Mouse (Mus musculus) right cerebral cortex, postnatal 36 days (tissue): ENCODE measurements at regions not wholly inside any gene's neighbourhood (a gene's known extent, or its start where the extent isn't known, plus 50 kb on each side); places are given as distances from the start of the nearest gene placed in this dataset.
A peak's percentile ranks its signal among the peaks of the same experiment; 100 is the strongest.

Experiments used
- DNase-seq, 2 experiments: peaks; one replicate each; pipeline ENCODE4 v3.0.0; 2022; ENCODE audit warnings: low spot score in 2 of 2, mixed read lengths in 1 of 2

DNA sequence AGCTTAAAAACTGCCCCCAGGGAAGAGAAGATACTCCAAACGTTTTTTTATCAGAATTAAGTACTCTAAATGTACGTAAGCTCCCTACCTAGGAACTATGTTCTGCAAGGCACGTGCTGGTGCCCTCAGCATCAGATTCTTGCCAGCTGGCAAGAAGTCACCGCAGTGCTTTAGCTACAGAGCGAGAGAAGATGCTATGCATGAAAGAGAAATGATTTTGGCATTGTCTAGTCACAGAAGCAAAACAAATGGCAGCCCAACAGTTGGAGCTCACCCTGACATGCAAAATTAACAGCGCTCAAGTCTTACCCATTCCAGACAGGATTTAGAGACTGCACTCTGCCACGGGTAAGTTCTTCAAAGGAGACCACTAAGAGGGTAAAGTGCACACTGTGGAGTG, 311.5 kb downstream of the Glrx3 start:
- DNase-seq, result no peak

DNA sequence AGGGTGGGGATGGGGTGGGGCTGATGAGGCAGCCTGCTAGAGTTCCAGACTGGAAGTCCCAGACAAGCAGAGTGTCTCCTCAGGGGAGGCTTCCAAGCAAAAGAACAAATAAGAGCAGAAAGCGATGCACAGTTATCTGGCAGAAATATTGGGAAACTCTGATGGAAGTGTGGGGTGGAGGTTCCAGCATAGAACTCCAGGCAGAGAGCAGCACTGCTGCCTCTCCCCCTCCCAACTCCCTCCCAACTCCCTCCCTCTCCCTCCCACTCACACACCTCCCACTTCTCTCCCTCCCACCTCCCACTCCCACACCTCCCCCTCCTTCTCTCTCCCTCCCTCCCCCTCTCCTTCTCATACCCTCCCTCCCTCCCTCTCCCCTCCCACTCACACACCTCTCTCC, 313.3 kb downstream of the Glrx3 start:
- DNase-seq, result no peak

DNA sequence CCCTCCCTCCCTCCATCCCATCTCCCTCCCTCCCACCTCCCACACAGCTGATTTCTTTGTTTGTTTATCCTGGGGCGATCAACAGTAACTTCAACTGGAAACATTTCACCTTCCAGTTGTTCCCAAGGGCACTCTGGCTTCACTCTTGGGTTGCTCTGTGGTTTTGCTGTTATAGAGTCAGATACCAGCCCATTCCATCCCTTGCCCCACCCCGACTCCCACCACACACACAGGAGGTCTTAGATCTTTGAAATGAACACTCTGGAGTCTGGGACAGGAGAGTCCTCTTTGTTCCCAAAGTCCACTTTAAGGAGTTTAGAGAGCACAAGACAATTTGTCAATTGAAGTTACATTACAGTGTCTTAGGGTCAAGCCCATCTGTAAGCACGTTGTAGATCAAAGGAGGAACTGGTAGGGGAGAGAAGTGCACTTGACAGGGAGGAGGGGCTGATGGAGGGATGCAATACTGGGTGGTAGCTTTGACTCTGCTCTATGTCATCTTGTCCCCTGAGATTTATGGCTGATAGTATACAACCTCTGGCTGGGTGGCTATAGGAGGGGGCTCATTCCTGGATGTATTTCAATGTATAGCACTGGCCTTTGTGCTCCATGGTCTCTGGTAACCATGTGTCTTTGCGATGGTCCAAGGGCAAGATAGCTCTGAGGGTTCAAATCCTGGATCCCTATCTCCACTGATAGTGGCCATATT, 313.9 kb downstream of the Glrx3 start:
- DNase-seq, result no peak

DNA sequence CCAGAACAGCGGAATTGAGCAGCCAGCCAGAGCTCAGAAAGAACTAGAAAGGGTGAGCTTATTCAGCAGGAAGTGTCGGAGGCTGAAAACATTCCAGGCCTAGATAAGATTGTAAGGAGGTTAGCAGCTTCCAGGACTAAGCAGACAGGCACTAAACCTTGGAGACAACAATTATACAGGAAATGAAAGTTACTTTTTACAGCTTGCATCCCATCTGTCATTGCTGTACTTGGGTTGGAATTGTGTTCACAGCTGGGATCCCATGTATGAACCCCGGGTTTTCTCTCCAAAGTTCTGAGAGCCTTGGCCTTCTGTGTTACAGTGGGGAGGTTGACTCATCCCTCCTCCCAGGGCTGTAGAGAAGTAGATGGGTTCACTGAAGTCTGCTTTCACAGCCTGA, 328.5 kb downstream of the Glrx3 start:
- no peak for DNase-seq

DNA sequence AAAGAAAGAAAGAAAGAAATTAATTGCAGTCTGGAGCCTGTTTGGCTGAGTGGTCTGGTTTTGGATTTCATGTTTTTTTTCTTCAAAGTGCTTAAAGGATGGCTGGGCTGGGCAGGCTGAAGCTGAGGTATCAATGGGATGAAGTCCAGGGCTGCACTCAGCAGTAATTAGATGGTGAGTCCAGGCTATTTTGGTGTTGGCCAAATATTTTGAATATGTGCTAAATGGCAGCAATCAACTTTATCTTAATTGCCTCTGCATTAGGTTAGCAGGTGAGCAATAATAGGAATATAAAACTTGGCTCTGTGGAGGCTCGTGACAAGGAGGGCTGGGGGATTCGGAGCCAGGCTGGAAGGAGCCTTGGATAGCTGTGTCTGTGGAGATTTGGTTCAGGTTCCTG, 329.3 kb downstream of the Glrx3 start:
- no peak for DNase-seq

DNA sequence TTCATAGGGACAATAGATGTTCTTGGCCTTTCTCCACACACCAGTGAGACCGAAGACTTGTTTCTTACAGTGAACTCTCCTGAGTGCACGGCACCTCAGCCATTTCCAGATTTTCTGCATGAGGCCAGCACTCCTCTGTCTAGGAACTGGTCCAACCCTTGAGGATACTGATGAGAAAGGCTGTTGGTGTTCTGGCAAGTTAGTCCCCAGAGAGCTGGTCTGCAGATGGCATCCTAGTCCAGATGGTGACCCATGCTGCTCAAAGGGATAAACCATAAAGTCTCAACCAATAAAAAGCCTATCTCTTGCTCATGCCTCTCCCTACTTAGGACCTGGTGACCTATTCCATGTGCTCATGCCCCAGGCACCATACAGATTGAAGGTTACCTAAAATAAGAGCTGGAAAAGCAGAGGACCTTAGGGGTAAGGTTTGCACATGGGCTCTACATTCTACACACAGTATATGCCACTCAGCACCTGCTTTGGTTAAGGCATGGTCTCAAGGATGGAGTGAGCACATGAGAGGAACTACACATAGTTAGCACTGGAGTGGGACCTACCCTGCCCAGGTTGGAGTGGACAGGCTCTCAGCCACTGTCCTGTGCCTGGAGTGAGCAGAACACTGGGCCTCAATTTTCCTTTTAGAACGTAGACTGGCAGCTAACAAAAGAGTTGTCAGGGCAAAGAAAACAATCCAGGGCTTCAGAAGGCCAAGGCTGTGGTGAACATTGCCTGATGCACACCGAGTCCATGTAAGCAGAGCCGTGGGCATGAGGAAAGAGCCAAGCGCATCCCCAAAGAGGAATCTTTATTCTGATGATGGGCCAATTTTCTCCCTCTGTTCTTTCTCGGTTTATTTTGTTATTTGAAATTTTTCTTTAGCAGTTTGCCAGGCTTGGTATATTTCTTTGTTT, 335.9 kb downstream of the Glrx3 start:
- DNase-seq, result no peak

DNA sequence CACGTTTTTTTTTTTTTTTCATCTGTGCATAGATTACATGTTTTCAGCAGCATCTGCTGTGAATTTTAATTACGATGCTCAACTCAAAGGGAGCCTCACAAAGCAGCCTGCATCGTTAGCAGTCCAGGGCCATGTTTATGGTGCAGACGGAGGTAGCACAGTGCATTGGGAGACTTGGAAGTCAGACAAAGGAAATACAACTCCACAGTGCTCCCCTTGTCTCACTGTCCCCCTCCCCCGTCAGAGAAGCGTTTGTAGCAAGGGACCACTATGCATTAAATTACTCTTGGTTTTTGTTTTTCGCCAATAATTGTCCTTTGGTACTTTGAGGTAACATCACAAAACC, 336.5 kb downstream of the Glrx3 start:
- no peak for DNase-seq

DNA sequence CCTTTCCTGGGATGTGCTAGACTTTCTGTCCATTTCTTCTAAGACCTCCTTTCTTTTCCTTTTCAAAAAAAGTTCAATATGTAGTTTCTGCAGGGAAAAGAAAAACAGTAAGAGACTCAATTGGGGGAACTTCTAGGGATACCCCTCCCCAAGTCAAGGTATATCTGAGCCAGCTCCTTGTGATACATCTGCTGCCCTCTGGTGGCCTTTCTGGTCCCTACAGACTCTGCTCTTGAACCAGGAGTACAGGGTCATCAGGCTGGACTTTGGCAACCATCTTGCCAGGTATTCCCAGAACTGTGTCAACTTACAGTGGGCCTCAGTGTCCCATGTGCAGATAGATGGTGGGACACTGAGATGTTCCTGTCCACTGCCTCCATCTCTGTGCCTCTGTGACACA, 346.5 kb downstream of the Glrx3 start:
- no peak for DNase-seq

DNA sequence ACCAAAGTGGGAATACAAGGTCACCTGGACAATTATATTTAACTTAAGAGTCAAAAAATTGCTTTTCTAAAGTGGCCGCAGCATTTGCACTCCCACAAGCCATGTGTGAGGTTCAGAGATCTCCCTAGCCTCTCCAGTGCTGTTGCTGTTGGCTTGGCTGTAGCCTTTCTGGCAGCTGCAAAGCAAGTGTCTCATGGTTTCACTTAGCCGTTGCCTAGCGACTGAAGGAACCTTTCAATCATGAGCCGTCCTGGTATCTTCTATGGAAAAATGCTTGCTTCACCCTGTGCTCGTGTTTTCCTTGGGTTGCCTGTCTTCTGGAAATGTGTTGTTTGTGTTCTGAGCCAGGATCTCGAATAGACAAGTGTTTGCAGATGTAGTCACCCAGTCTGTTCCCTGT, 367.9 kb downstream of the Glrx3 start:
- no peak for DNase-seq

DNA sequence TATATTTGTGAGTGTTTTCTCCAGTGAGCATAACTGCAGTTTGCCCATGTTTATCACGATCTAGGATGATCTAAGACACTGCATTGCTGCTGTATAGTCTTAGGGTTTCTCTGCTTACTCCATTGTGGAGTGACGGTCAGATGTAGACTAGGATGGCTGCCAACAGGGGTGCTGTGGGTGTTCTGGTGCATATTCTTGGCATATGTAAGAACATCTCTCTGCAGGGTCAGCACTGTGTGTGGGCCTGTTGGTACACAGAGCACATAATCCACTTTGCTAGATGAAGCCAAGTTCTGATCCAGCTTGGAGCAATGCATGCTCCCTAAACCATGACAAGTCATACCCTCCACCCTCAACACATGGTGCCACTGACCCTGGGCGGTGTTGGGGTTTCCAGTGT, 375.4 kb downstream of the Glrx3 start:
- DNase-seq, result peak; percentile 24 to 42

DNA sequence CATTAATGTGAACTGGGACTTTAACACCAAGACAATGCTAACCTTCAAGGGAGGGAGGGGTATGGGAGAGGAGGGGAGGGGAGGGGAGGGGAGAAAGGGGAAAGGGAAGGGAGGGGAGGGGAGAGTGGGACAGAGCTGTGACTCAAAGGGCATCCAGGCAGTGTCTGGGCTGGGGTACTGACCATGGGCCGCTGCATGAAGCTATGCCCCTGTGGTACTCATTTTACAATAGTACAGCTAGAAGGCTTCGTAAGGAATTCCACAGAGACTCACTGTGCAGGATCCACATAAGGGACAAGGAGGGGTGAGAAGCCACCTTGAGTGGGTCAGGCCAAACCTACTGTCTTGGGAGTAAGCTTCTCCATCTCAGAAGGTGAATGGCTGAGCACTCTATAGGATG, 403.1 kb downstream of the Glrx3 start:
- DNase-seq, result no peak

DNA sequence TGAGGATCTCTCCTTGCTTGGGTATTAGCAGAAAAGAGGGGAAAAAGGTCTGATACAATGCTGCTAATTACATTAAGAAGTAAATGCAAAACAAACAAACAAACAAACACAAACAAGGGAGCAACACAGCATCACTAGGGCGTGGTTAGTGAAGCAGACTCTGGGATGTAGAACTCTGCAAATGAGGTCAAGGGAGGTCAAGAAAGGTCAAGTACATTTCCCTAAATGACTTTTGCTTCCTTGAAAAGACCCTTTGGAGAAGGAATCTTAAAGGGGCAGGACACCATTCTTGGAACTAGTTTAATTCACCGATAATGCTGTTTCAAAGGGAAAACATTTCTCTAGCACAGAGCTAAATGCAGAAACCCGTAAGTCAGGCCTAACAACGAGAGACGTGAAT, 403.6 kb downstream of the Glrx3 start:
- no peak for DNase-seq

DNA sequence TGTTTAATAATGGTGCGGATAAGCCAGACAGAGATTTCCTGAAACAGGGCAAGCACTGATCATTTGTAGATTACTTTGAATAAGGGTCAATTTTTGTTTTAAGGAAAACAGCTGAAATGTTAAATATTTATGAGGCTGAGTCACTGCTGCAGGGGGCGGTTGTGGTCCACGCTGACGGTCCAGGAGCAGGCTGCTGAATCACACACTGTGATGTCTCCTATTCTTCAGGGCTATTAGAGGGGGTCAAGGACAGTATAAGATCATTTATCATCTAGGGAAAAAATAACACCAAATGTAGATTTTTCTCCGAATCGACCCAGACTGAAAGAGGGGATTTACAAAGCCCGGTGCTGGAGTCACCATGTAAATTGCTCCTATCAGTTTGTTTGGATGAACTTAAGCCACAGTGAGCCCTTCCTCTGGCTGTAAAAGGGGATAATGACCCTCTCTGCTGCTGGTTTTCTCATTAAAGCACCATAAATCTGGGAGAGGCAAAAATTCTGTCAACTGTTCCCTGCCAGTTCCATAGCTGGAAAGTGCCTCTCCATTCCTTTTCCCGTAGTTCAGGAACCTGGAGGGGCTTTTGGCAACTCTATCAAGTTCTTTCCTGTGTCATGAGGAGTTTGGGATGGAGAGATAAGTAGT, 404.2 kb downstream of the Glrx3 start:
- no peak for DNase-seq

DNA sequence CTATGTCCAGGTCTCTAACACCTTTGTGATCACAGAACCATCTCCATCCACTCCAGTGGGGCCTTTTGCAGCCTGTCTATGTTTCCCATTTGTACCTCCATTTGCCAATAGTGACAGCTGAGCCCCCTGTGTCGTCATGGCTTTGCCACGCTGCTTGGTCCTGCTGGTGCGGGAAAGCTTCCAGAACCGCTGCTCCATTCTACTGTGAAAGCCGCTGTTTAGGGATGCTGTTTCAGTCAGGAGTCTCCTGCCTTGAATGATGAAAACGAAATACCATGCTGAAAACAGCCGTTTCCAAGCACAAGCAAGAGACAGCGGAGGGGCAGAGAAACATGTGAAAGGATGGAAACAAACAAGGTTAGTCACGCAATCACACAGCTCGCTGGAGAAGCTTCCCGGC, 410.4 kb downstream of the Glrx3 start:
- no peak for DNase-seq

DNA sequence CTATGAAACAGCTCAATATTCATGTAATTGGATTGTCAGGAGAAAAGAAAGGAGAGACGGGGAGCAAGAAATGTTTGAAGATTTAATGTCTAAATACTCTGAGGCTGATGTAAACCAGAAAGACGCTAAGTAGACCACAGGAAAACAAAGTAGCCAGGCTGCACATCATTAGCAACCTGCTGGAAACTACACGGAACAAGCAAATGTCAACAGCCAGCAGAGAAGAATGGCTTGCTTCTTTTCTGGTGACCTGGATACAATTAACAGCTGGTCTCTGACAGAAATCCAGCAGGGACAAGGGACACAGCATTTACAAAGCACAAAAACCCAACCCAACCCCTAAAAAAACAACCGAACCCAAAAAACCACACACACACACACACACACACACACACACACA, 413.6 kb downstream of the Glrx3 start:
- no peak for DNase-seq

DNA sequence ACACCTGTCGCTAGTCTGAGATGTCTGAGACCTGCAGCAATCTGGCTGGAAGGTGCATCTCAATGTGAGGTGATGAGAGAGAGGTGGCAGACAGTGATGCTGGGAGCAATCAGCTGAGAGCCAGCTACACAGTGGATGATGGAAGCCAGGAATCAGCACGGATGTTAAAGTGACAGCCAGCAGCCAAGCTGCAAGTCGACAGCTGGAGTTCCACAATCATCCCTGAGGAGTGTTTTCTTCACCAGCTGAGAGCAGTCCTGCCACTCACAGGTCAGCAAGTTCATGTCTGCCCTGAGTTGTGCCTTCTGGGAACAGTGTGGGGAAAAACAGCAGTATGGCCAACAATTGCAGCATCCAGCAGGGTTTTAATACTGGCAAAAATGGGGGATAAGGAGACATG, 422.3 kb downstream of the Glrx3 start:
- no peak for DNase-seq

DNA sequence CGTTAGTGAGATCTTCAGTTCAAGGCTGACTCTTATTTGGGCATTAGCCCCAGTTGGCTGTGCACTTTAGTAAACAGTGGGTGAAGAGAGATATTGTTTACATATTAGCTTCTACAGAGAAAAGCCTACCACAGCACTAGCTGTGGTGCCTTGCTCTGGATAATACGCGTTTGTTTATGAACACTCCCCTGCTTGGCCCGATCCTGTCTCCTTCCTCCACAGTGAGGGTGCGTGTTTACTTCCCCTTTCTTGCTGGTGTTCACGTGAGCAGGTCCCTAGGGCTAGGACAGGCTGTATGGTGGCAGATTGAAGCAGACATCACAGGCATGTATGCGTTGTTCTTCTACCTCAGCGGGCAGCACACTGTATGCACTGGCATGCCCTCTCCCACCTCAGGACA, 423.1 kb downstream of the Glrx3 start:
- DNase-seq, result no peak

DNA sequence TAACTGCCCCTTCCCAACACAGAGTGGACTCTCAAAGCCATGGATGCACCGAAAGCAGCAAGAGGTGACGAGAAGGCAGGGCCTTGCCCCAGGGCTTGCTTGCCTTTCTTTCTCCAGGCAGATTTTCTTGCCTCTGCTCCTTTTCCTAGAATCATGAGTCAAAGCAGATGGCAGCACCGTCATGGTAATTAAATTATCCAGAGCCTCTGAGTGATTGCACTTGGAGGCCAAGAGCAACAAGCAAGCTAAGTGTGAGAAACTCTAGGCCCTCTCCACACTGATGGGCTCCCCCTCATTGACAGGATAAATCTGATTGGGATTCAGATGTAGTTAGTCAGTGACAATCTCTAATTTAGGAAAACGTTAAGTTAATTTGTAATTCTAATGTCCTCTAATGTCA, 427.5 kb downstream of the Glrx3 start:
- no peak for DNase-seq

DNA sequence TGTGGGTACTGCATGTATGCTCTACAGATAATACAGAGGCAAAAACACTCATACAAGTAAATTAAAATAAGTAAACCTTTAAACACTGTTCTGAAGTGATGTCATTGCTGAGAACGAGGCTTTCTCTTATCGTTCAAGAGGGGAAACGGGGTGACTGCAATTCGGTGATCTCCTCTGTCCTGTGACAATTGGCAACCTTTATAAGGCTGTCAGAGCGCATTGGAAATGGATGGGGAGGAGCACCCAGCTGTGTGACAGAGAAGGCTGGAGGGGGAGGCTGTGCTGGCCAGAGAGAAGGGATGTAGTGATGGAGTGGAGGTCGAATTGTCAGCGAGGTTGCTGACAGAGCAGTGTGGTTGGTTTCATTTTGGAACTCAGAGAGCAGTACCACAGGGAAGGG, 428.0 kb downstream of the Glrx3 start:
- no peak for DNase-seq

DNA sequence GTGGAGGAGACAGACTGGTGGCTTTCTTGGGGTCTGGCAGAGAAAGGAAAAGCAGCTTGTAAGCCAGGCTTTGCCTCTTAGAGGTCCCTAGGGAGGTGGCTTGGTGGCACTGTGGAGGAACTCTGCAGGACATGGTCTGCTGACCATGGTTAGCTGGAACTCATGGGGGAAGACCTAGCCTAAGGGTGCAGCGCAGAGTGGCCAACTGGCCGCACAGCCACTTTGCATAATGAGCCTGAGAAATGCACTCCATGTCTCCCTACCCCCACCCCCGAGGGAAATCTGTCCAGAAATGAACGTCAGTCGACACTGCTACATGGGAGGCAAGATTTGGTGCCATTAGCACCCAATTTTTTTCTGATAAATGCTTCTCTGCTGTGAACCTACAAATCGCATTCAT, 429.5 kb downstream of the Glrx3 start:
- DNase-seq, result no peak

DNA sequence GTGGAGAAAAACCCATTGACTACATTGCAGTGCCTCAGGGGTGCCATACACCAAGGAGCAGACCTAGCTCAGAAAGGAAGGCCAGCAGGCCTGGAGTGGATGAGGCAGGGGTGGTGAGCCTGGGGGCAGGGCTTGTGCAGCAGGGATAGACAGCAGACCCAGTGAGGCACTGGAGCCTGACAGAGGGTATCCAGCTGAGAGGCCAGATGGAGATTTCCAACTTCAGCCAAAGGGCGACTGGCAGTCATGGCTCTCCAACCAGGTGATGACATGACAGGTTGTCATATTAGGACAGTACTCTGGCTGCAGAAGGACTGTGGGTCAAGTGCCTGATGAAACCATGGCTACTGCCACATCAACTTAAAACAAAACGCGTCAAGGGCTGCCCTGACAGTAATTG, 431.1 kb downstream of the Glrx3 start:
- no peak for DNase-seq

DNA sequence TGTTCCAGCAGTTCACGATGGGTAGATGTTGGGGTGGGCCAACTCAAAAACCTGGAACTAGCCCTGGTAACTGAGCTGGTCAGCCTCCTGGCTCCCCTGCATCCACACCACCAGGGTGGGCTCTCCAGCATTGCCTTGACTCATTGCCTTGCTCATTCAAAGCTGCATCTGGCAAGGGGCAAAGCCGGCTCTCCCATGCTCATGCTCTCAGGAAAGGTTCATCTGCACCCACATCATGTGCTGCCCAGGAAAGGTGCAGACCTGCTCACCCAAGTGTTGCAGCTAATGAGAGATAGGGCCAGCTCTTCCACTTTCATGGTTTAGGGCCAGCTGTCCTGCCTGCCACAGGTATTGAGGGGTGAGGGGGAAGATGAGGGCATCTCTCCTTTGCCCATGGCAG, 437.9 kb downstream of the Glrx3 start:
- no peak for DNase-seq

DNA sequence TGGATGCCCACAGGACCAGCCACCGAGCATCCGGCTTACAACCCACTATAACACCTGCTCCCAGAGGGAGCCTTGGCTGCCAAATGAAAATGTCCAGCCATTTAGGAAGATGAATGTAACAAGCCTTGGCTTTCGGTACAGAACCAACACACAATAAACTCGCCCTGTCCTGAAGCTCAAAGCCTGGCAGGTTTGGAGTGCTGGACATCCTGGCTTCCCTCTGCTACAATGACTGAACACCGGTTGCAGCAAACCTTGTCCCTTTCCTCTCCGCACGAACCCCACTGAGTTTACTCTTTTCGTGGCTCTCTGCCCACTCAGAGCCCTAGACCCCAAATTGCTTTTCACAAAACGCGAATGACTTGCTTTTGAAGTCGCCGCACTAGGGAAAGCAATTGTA, 441.9 kb downstream of the Glrx3 start:
- DNase-seq, result no peak
